Mouse (Mus musculus): Measurements from ENCODE around the gene Vezf1. TPM values are rescaled to one million over a fixed set of nuclear protein-coding genes. Genes with fewer than 3 reads are reported as not detected.

Gene Vezf1
- total RNA-seq, 2 experiments from 2014 or later: 20.2 to 22.6 TPM

DNA sequence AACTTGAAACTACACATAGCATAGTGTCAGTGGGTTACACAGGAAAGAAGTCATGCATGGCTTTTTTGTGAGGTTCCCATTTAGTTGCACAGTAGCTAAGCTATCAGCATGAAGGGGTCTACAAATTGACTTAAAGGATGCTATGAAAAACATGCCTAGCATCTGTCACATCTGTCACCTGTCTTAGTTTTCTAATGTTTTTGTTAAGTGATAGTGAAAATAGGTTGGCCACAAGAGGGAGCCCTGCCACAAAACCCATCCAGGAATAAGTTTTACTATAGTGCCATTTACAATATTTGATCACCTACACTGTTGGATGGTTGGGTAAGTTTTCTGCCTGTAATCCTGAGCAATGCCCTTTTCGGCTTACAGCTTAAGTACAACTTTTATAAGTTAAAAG lies 13.5 kb upstream of the Vezf1 start:
- no peak for DNase-seq

DNA sequence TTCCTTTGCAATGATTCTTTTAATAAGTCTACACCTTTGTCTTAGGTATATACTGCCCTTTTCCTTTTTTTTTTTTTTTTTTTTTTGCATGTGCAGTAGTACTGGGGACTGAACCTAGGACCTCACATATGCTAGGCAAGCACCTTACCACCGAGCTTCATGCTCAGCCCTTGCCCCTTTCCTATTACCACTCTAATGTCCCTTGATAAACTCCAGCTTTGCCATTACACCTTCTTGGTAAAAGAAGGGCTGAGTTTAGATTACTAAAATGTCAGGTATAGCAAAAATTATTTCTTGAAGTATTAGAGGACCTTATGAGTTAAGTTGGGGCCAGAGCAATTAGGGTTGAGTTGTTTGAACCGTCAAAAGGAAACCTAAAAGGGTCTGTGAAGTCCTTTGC lies 12.3 kb upstream of the Vezf1 start:
- no peak for DNase-seq

DNA sequence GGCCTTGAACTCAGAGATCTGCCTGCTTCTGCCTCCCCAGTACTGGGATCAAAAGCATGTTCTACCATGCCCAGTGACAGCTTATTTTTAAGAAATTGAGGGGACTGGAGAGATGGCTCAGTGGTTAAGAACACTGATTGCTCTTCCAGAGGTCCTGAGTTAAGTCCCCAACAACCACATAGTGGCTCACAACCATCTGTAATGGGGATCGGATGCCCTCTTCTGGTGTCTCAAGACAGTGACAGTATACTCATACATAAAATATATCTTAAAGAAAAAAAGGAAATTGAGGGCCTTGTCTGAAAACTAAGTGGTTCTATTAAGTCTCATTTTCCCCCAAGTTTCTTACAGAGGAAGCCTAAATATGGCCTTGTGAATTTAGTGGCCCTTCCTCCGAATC lies 10.3 kb upstream of the Vezf1 start:
- DNase-seq: no peak

DNA sequence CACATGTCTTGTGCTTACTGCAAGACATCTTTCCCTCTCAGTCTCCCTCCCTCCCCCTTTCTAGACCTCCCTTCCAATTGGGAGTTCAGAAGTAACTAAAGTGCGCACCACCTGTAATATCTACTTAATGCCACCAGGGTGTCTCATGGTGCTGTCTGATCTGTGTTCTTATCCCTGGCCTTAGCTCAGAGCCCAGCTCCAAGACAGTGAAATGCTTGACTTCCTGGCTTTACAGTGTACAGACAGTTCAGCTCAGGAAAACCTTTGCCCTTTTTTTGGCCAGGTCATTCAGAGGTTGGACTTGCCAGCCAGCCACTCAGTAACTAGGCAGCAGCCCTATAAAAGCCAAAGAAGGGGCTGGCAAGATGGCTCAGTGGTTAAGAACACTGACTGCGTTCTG lies 8.9 kb upstream of the Vezf1 start:
- DNase-seq: no peak

DNA sequence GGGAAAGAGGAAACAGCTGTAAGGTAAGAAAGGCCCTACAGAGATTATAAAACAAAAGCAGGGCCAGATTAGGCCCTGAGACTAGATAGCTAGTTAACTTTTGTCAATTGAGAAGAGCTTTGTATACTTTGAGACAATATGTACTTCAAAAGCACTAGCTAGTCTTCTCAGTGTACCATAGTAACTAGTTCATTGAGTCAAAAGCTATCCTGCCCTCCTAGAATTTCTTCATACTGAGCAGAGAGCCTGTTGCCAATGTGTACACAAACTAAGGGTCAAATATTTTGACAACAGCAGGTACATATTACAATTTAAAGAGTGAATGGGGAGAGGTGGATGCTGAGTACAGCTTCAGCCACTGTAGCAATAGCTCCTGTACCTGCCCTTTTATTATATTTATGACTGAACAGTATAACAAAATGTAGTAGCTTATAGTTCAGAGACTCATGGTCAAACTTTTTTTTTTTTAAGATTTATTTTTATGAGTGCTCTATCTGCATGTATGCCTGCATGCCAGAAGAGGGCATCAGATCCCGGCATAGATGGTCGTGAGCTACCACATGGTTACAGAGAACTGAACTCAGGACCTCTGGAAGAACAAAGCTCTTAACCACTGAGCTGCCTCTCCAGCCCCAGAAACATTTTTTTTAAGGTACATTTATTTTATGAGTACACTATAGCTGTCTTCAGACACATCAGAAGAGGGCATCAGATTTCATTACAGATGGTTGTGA lies 6.0 kb upstream of the Vezf1 start:
- DNase-seq: no peak

DNA sequence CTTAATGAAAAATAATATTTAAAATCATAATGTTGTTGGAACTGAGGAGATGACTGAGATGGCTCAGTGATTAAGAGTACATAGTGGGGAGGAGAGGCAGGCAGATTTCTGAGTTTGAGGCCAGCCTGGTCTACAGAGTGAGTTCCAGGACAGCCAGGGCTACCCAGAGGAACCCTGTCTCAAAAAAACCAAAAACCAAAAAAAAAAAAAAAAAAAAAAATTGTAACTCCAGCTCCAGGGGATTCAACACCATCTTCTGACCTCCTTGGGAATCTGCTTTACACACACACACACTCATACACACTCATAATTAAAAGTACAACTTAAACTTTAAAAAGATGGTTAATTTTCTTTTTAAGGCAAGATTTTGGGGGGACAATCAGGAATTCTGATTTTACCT lies 2.3 kb upstream of the Vezf1 start:
- no peak for DNase-seq

DNA sequence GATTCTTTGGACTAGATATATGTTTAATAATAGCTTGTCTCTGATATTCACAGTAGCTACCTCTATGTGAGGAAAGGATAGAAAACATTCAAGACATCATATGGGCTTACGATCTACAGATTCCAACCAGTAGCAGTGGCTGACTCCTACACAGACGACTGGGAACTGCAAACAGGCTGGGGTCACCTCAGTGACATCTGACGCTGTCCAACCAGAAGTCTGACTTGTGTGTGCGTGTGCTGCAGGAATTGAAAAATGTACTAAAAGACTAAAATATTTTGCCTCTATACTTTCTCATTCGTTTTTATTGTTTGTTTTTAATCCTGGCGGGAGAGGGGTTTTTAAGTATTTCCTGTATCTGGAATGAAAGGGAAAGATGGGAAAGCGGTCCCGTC lies 891 bp upstream of the Vezf1 start:
- DNase-seq: no peak

DNA sequence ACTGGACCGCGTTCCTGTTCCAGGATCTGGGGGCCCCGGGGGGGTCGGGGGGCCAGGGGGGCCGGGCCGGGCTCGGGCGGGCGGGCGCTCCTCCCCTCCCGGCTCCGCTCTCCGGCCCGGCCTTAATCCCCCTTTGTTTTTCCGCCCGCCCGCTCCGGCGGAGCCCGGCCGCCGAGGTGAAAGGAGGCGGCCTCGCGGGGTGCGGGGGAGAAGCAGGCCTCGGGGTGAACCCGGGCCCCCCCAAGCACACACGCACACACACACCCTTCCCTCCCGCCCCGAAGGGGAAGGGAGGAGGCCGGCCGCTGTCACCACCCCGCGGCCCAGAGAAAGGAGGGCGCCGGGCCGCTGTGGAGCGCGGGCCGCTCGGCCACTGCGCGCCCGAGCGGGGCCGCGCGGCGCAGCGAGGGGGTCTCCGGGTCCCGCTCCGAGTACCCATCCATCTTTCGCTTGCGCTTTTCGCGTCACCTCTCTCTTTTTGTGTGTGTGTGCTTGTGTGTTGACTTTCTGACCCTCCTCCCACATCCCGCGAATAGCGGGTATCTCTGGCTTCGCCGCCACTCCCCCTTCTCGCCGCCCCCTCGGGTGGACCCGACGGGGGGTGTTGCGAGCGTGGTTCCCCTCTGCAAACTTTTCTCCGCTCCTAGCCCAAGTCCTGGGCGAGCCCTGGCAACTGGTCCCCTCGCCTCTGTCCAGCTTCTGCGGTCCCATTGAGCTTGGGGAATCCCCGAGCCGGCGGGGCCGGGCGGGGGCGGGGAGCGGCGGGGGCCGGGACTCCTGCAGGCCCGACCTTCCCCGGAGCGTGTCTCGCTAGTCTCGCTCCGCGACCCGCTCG lies 549 bp downstream of the Vezf1 start:
- peak; percentile 38 to 50 for DNase-seq

DNA sequence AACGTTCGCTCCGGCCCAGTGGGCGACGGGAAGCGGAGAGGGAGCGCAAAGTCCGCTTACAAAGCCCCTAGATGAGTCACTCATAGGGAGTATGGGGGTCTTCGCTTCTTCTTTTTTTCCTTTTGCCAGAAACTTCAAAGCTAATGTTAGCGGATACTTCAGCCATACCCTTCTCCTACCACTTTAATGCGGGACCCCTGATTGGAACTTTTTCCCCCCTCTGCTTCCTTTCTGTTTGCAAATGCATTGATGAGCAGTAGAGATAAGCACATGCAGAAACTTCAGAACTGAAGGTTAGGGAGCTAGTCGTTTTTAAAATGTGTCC lies 1.1 kb downstream of the Vezf1 start:
- no peak for DNase-seq

DNA sequence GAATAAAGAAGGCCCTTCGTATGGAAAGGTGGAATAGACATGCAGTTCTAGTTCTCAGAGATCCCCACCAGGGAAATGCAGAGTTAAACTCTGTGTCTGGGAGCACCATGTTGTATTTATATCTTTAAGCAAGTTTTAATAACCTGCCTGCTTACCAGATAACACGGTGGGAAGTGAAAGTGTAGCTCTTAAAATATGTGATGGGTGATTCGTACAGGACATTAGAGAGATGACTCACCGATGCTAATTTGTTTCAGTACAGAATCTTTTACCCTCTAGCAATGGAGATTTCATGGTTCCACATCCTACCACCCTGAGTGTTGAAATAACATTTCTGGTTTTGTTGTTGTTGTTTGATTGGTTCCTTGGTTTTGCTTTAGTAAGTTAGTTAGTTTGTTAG lies 2.3 kb downstream of the Vezf1 start:
- no peak for DNase-seq

DNA sequence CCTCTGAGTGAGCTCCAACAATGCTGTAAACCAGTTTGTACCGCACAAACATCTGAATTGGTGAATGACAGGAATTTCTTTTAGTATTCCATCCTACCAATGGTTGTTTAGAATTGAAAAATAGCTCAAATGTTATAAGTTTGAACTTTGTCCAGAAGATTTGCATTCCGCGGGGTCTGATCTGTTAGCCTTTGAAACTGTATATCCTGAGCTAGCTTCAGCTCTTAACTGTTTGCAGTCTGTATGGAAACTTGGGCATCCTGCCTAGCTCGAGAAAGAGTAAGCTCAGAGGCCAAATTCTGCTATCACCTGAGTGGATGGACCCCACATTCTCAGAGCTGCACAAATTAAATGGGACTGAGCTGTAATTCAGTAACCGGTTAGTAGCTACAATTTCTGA lies 3.0 kb downstream of the Vezf1 start:
- DNase-seq: no peak

DNA sequence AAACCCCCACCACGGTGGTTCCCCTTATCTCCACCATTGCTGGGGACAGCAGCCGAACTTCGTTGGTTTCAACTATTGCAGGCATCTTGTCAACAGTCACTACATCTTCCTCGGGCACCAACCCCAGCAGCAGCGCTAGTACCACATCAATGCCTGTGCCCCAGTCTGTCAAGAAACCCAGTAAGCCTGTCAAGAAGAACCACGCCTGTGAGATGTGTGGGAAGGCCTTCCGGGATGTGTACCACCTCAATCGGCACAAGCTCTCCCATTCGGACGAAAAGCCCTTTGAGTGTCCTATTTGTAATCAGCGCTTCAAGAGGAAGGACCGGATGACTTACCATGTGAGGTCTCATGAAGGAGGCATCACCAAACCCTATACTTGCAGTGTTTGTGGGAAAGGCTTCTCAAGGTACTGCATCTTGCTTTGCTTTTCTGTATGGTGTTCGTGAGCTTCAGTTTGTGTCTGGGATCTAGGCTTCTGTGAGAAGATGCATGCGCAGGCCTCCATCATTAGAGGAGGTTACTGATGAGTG lies 5.3 kb downstream of the Vezf1 start:
- DNase-seq: no peak

DNA sequence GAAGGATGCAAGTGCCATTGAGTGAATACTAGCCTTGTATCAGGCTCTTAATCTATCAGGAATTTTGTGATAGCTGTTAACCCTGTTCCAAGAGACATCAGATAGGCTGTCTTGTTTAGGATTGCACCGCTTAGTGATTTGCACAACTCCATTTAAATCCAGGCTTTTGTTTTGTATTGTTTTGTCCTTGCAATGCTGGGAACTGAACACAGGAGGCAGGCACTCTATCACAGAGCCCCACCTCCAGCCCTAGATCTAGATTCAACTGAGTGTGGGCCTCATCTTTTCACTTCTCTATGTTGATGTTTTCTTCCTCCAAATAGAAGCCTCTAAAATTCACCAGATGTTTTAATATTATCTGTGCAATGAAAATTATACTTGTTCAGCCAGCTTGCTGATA lies 7.6 kb downstream of the Vezf1 start:
- DNase-seq: no peak

DNA sequence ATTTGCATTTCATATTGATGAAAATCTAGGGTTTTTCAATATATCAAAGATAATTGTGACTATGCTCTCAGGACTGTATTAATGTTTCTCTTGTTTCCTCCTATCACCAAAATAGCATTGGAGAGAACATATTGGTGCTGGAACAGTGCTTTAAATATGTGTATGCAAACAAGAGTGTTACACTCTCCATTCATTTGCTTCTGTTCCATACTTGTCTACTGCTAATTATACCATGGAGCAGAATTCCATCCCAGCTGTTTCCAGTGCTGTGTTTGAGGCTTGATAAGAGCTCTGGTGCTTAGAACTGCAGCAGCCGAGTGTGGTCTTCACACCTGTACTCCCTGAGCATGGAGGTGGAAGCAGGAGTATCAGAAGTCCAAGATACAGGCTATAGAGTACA lies 8.3 kb downstream of the Vezf1 start:
- no peak for DNase-seq

DNA sequence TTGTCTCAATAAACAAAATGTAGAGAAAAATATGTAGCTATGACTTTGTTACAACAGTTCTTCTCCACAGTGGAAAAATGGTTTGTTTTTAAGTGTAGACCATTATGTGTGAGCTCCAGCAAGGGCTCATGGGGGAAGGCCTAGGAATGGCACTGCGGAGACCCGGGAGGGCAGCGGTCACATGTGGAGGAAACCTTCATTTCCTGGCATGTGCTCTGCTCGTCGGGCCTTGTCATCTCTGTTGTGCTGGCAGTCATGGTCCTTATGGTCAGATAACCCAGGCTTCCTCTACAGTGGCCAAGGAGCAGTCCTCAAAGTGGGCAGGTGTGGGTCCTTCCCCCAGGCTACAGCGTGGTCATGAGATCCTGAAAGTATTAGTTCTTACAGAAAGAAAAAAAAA lies 15.6 kb downstream of the Vezf1 start:
- DNase-seq: no peak

DNA sequence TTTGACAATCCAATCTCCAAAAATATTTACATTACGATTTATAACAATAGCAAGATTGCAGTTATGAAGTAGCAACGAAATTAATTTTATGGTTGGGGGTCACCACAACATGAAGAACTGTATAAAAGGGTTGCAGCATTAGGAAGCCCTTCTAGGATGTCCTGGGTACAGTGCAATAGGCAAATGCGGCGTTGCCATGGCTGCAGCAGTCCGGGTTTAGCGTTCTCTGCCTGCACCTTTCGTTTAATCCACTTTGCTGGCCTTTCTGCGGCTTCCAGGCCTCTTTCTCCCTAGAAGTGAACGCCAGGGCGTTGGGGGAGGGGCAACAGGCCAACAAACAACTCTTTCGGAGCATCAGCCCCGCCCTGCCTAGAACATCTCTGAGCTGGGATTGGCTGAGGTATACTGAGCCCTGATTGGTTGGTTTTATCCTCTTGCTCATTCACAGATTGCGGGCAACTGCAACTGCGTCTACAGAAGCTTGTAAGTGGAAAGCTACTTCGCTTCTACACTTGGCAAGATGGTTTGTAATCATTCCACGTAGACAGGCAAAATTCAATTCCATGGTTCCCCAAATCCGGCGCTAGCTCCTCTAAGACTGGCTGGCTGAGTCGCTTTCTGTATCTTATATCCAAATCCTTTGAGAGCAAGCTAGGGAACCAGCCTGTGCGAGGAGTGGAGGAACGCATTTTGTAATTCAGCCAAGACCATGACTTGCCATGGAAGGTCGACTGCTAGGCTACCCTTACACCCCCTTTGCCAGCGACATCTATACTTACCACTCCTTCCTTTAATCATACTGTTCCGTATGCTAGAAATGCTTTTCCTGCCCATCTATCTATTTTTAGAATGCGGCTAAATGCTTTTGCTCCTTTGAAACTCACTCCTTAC lies 18.9 kb downstream of the Vezf1 start:
- DNase-seq: peak; percentile 83 to 86

DNA sequence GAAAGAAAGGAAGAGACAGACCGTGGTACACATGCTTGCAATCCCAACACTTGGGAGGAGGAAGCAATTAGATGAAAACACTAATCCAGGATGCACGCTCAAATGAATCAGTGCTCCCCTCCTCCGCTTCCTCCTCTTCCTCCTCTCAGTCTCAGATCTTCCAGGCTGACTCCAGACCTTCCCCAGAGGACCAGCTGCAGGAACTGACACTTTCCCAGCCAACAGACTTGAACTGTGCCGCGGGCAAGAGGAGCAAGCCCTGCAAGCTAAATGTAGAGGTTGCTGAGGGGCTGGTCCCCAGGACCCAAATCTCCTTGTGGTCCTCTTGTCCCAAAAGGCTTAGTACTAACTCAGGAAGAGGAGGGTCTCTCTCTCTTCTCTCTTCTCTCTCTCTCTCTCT lies 21.1 kb downstream of the Vezf1 start:
- no peak for DNase-seq

DNA sequence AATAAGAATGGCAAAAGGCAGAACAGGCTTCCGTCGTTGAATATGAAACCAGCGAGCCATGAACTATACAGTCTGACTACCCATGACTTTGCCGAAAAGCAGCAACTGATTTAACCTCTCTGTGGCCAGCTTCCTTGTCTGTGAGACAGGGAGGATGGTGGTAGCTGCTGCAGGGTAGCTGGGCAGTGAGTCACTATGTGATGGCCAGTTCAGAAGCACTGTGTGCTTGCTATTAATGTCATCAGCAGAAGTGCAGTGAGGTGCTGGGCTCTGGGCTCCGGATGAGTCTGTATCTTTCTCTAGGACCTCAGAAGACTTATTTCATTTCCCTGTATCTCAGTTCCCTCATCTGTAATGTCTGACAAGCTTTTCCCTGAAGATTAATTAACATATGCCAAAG lies 22.2 kb downstream of the Vezf1 start:
- no peak for DNase-seq

DNA sequence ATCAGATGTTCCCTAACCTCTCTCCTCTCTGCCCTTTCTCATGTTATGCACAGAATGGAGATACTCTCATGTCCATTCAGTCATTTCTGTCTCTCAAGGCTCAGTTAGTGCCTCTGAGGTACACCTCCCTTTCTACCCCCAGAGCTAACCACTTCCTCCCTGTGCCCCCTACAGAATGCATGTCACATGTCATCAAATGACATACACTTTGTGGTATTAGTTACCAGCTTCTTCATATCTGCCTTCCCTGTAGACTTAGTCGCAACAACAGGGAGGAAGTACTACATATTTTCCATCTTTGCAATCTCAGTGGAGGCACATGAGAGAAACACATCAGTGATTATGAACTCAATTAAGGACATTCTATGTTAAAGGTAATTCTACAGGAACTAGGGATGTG lies 23.9 kb downstream of the Vezf1 start:
- DNase-seq: no peak

DNA sequence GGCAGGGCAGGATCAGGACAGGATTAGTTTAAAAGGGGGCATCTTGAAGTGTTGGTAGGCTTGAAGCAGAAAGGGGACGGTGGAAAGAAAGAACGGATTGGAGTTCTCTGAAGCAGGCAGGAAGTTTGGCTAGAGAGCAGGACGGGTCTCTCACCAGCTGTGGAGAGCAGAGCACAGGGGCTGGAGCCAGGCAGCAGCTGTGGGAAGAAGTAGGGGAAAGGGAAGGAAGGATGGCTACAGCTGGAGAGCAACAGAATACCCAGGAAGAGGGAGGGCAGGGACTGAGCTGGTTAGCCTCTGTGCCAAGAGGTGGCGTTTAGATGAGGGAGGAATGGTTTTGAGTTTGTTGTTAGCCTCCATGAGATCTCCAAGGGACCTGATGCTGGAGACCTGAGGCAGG lies 29.1 kb downstream of the Vezf1 start:
- DNase-seq: no peak

DNA sequence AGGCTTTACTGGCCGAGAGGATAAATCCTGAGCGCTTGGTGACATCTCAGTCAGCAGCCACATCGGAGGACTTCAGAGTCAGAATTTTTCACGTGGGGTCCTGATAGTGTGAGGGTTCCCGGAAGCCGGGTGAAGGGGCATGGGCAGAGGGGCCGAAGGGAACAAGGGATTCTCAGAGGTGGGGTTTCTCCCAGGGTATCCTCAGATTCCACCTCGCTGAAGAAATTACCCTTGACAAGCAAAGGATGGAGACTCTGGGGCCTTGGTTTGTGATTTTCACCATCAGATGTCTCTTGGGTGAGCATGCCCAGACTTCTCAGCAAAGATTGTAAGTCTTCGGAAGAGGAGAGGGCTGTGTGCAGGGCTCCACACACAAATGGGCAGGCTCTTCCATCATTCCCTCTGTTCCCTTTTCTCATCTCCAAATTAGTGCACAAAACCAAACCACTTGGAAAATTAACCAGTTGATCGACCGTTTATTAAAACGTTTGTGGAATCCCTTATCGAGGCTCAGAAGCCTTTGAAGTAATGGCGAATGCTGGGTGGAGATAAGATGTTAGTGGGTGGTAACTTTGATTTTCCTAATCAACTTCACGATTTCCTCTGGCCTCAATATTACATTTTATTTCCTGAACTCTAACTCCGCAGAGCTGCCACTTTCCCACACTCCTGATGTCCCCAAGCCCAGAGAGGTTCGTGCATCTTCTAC lies 30.1 kb downstream of the Vezf1 start, which contains the start of gene Cuedc1:
Gene Cuedc1 (plus strand): TSS at position 38 of the 709 bp plus-strand sequence.
- DNase-seq: no peak
